Comparison of ENCODE assay signal across 18 mouse cellular contexts in genomic region chr13:97207472-97208111, GRCm38 (mm10). TPM values are rescaled to one million over a fixed set of nuclear protein-coding genes. Genes with fewer than 3 reads are reported as not detected.
DNase-seq lines count a peak whose midpoint lies in the region; ATAC-seq and TF ChIP-seq lines count a peak whose summit lies in the region.
"Had no signal": no experiment of that assay in that cellular context is flagged by ENCODE, and none has a peak within 500 bp of the region (broad histone marks: within the 10 kb centered on the region; RNA-seq: fewer than 3 reads in every experiment).

No protein-coding gene starts in this region.

- WGBS in liver, postnatal 0 days (ENCODE audit: insufficient replicate concordance): 74% methylated on average over 7 of the region's 7 CpGs
- WGBS in liver, embryonic 11.5 days: 79% methylated on average over 7 of the region's 7 CpGs
- 65% methylated on average over 7 of the region's 7 CpGs for WGBS in bone marrow, adult 2 months
- 66% methylated on average over 7 of the region's 7 CpGs for WGBS in lung, postnatal 0 days
- 83% methylated on average over 7 of the region's 7 CpGs for WGBS in forebrain, embryonic 15.5 days

- H3K27ac ChIP-seq in liver, postnatal 0 days (ENCODE audit: low read depth): no peak overlapping the region
- H3K27ac ChIP-seq in liver, embryonic 11.5 days (ENCODE audit: low read depth, low read length): no peak overlapping the region
- H3K27ac ChIP-seq in ES-E14 (ENCODE audit: insufficient read depth, low read depth, low read length, poor library complexity, severe bottlenecking): peak overlapping the region; percentile 67
- H3K27ac ChIP-seq in bone marrow, adult 2 months (ENCODE audit: control insufficient read depth, insufficient read depth, low read depth, low read length, poor library complexity): peak overlapping the region; percentile 20; the same call in 1 of the 2 replicates
- no peak overlapping the region for H3K27ac ChIP-seq in lung, postnatal 0 days (ENCODE audit: low read length)
- H3K27ac ChIP-seq in forebrain, embryonic 15.5 days (replicated peaks): no peak overlapping the region
- H3K27ac ChIP-seq: hindbrain, embryonic 15.5 days; neural tube, embryonic 12.5 days had no signal

- H3K4me3 ChIP-seq in liver, postnatal 0 days (ENCODE audit: low read depth, low read length): no peak overlapping the region
- no peak overlapping the region for H3K4me3 ChIP-seq in liver, embryonic 11.5 days (ENCODE audit: low read depth, low read length)
- peak overlapping the region in 1 of 2 experiments; percentile 37; a peak in 1 of 4 replicates for H3K4me3 ChIP-seq in ES-E14 (ENCODE audit: insufficient read depth in 1 of 2, low read depth in 1 of 2, low read length in 2 of 2, poor library complexity in 1 of 2, severe bottlenecking in 1 of 2)
- no peak overlapping the region for H3K4me3 ChIP-seq in bone marrow, adult 2 months (replicated peaks; ENCODE audit: control insufficient read depth, low read depth, low read length)
- no peak overlapping the region for H3K4me3 ChIP-seq in lung, postnatal 0 days (ENCODE audit: low read depth, low read length)
- H3K4me3 ChIP-seq in forebrain, embryonic 15.5 days: no peak overlapping the region
- H3K4me3 ChIP-seq: hindbrain, embryonic 15.5 days; neural tube, embryonic 12.5 days had no signal

- no peak overlapping the region for H3K9ac ChIP-seq in liver, postnatal 0 days (replicated peaks)
- no peak overlapping the region for H3K9ac ChIP-seq in liver, embryonic 11.5 days (ENCODE audit: low read depth, low read length)
- 0 out of 2 replicates have a peak overlapping the region, but pooled peaks have one; percentile 23 for H3K9ac ChIP-seq in ES-E14 (ENCODE audit: insufficient read depth, low read depth, low read length, poor library complexity, severe bottlenecking)
- H3K9ac ChIP-seq in lung, postnatal 0 days (replicated peaks; ENCODE audit: low read depth): no peak overlapping the region
- no peak overlapping the region for H3K9ac ChIP-seq in forebrain, embryonic 15.5 days (replicated peaks)
- H3K9ac ChIP-seq: hindbrain, embryonic 15.5 days; neural tube, embryonic 12.5 days had no signal

- in situ Hi-C loops in ES-E14 (cut with MboI; ENCODE audit: low sequenced_read_pairs in 2 of 2, unreplicated experiment in 2 of 2): no loop called here

- no peak for TF ChIP-seq POLR2A in bone marrow, adult 2 months (IDR thresholded peaks at IDR 0.05; ENCODE audit: borderline replicate concordance, control insufficient read depth, low read depth, low read length)

- peak overlapping the region; percentile 44 for H3K4me2 ChIP-seq in liver, postnatal 0 days (ENCODE audit: low read depth, low read length)
- no peak overlapping the region for H3K4me2 ChIP-seq in liver, embryonic 11.5 days
- H3K4me2 ChIP-seq in lung, postnatal 0 days (replicated peaks; ENCODE audit: low read depth, low read length): no peak overlapping the region
- no peak overlapping the region for H3K4me2 ChIP-seq in forebrain, embryonic 15.5 days (replicated peaks)
- H3K4me2 ChIP-seq: heart, embryonic 11.5 days; hindbrain, embryonic 15.5 days; neural tube, embryonic 12.5 days had no signal

- no peak for ATAC-seq in liver, postnatal 0 days
- ATAC-seq in liver, embryonic 11.5 days (replicated peaks; ENCODE audit: low FRiP score): no peak
- 0 out of 2 replicates have a peak, but pooled peaks have one; percentile 10 for ATAC-seq in megakaryocyte progenitor cell, adult 5-6 weeks (replicated peaks; ENCODE audit: poor library complexity)
- ATAC-seq in lung, postnatal 0 days: no peak
- ATAC-seq in forebrain, embryonic 15.5 days (replicated peaks): no peak
- ATAC-seq: intestine, postnatal 0 days had no signal

- no peak for TF ChIP-seq CTCF in liver, postnatal 0 days (IDR thresholded peaks at IDR 0.05; ENCODE audit: low read depth)
- TF ChIP-seq CTCF in bone marrow, adult 2 months (IDR thresholded peaks at IDR 0.05; ENCODE audit: control insufficient read depth, insufficient read depth, low read length): no peak
- TF ChIP-seq CTCF in lung, postnatal 0 days (IDR thresholded peaks at IDR 0.05): no peak

- no peak for TF ChIP-seq EP300 in liver, postnatal 0 days (IDR thresholded peaks at IDR 0.05; ENCODE audit: low read depth)
- TF ChIP-seq EP300 in lung, postnatal 0 days (IDR thresholded peaks at IDR 0.05): no peak

- peaks cover 8% of the 10 kb centered on the region for H3K4me1 ChIP-seq in liver, postnatal 0 days (ENCODE audit: insufficient read depth)
- peaks cover 4% of the 10 kb centered on the region; the same call in 1 of the 2 replicates for H3K4me1 ChIP-seq in liver, embryonic 11.5 days (replicated peaks; ENCODE audit: control insufficient read depth, insufficient read depth, low read length)
- peaks cover 4 to 9% of the 10 kb centered on the region in 2 experiments; a peak in 2 of 4 replicates for H3K4me1 ChIP-seq in ES-E14 (ENCODE audit: control insufficient read depth in 2 of 2, insufficient read depth in 2 of 2, low read length in 2 of 2, poor library complexity in 1 of 2)
- H3K4me1 ChIP-seq in bone marrow, adult 2 months (ENCODE audit: control insufficient read depth, insufficient read depth, low read length): peaks cover 1% of the 10 kb centered on the region
- H3K4me1 ChIP-seq in lung, postnatal 0 days (ENCODE audit: insufficient read depth, low read depth, low read length): no peaks in the 10 kb centered on the region
- peaks cover 10% of the 10 kb centered on the region; the same call in 1 of the 2 replicates for H3K4me1 ChIP-seq in forebrain, embryonic 15.5 days
- H3K4me1 ChIP-seq: neural tube, embryonic 12.5 days had no signal

- no peaks in the 10 kb centered on the region for H3K36me3 ChIP-seq in liver, postnatal 0 days (replicated peaks; ENCODE audit: insufficient read depth, low read length)
- no peaks in the 10 kb centered on the region for H3K36me3 ChIP-seq in liver, embryonic 11.5 days (ENCODE audit: control insufficient read depth, insufficient read depth, low read length)
- H3K36me3 ChIP-seq in ES-E14 (ENCODE audit: control insufficient read depth, insufficient read depth, low read length, poor library complexity, severe bottlenecking): no peaks in the 10 kb centered on the region
- no peaks in the 10 kb centered on the region for H3K36me3 ChIP-seq in lung, postnatal 0 days (ENCODE audit: insufficient read depth, low read length)
- no peaks in the 10 kb centered on the region for H3K36me3 ChIP-seq in forebrain, embryonic 15.5 days
- H3K36me3 ChIP-seq: hindbrain, embryonic 15.5 days; neural tube, embryonic 12.5 days had no signal

- no peaks in the 10 kb centered on the region for H3K9me3 ChIP-seq in liver, postnatal 0 days (ENCODE audit: low read length)
- H3K9me3 ChIP-seq in liver, embryonic 11.5 days (ENCODE audit: control insufficient read depth, low read length): no peaks in the 10 kb centered on the region
- no peaks in the 10 kb centered on the region for H3K9me3 ChIP-seq in ES-E14 (ENCODE audit: control insufficient read depth, insufficient read depth, low read depth, low read length)
- H3K9me3 ChIP-seq in lung, postnatal 0 days (ENCODE audit: low read length): no peaks in the 10 kb centered on the region
- no peaks in the 10 kb centered on the region for H3K9me3 ChIP-seq in forebrain, embryonic 15.5 days
- H3K9me3 ChIP-seq: hindbrain, embryonic 15.5 days had no signal

- no peaks in the 10 kb centered on the region for H3K27me3 ChIP-seq in liver, postnatal 0 days (ENCODE audit: insufficient read depth, low read length)
- H3K27me3 ChIP-seq in liver, embryonic 11.5 days (replicated peaks; ENCODE audit: control insufficient read depth, insufficient read depth, low read length): no peaks in the 10 kb centered on the region
- H3K27me3 ChIP-seq in lung, postnatal 0 days (replicated peaks; ENCODE audit: insufficient read depth, low read length): no peaks in the 10 kb centered on the region
- H3K27me3 ChIP-seq in forebrain, embryonic 15.5 days: no peaks in the 10 kb centered on the region
- H3K27me3 ChIP-seq: hindbrain, embryonic 15.5 days; neural tube, embryonic 12.5 days had no signal

- no peak for DNase-seq in liver, postnatal 0 days
- DNase-seq in liver, embryonic 11.5 days (ENCODE audit: low spot score): no peak
- no peak for DNase-seq in ES-E14 (ENCODE audit: low read depth, low spot score)
- no peak for DNase-seq in lung, postnatal 0 days (ENCODE audit: low spot score)
- DNase-seq: adrenal gland, postnatal 36 days; cerebellum, adult 9-11 months; gastrocnemius, postnatal 14 days; heart, postnatal 14 days; kidney, postnatal 25 days; layer of hippocampus, adult 9-11 months; lung, adult 2 months had no signal

TF ChIP-seq in ES-E14, 5 proteins besides CTCF, POLR2A, EP300 and RAD21:
- TF ChIP-seq MAFK (IDR thresholded peaks at IDR 0.05; ENCODE audit: insufficient read depth, low read depth, low read length): no peak
- TF ChIP-seq ZNF384 (IDR thresholded peaks at IDR 0.05; ENCODE audit: low read depth, low read length): no peak
- no peak for TF ChIP-seq HCFC1 (IDR thresholded peaks at IDR 0.05; ENCODE audit: borderline replicate concordance, insufficient read depth, low read length)
- TF ChIP-seq CHD2 (IDR thresholded peaks at IDR 0.05; ENCODE audit: low read depth, low read length): no peak
- no peak for TF ChIP-seq ZC3H11A (IDR thresholded peaks at IDR 0.05; ENCODE audit: borderline replicate concordance, low read depth, low read length)

RNA-seq across cellular contexts. Expression of gene Hexb, which starts 9.4 kb away (rescaled TPM):
- polyA plus RNA-seq in liver, postnatal 0 days (2015; fragmentation: Nextera tagmentation; extraction: Ambion mirVana): 21.2 and 22.0 TPM in 2 replicates
- polyA plus RNA-seq in liver, embryonic 11.5 days (2014; fragmentation: Nextera tagmentation; extraction: Ambion mirVana): 20.6 and 21.8 TPM in 2 replicates
- 82.5 and 144 TPM in 2 replicates for total RNA-seq in ES-E14 (2012; rRNA removed)
- 16.7 and 35.7 TPM in 2 replicates for polyA plus RNA-seq in bone marrow, adult 2 months (2011; ENCODE audit: insufficient read depth, insufficient read length, low replicate concordance, missing spikeins)
- total RNA-seq in megakaryocyte progenitor cell, adult 5-6 weeks (2015): 47.2 and 54.0 TPM in 2 replicates
- total RNA-seq in megakaryocyte progenitor cell, adult 5-6 weeks (2017): 38.6 and 39.3 TPM in 2 replicates
- 23.6 and 26.6 TPM in 2 replicates for polyA plus RNA-seq in lung, postnatal 0 days (2015; fragmentation: Nextera tagmentation; extraction: Ambion mirVana)
- 27.5 and 34.8 TPM in 2 replicates for polyA plus RNA-seq in forebrain, embryonic 15.5 days (2015; fragmentation: Nextera tagmentation; extraction: Ambion mirVana)

RNA-seq across cellular contexts. Expression of gene Enc1, which starts 33.3 kb away (rescaled TPM):
- 1.7 and 2.6 TPM in 2 replicates for polyA plus RNA-seq in liver, postnatal 0 days (2015; fragmentation: Nextera tagmentation; extraction: Ambion mirVana)
- polyA plus RNA-seq in liver, embryonic 11.5 days (2014; fragmentation: Nextera tagmentation; extraction: Ambion mirVana): 1.9 and 2.2 TPM in 2 replicates
- total RNA-seq in ES-E14 (2012; rRNA removed): 63.1 and 73.6 TPM in 2 replicates
- polyA plus RNA-seq in bone marrow, adult 2 months (2011; ENCODE audit: insufficient read depth, insufficient read length, low replicate concordance, missing spikeins): 0.54 and 6.5 TPM in 2 replicates
- total RNA-seq in megakaryocyte progenitor cell, adult 5-6 weeks (2015): 2.5 and 3.1 TPM in 2 replicates
- 2.6 and 4.0 TPM in 2 replicates for total RNA-seq in megakaryocyte progenitor cell, adult 5-6 weeks (2017)
- 2.6 and 4.0 TPM in 2 replicates for polyA plus RNA-seq in lung, postnatal 0 days (2015; fragmentation: Nextera tagmentation; extraction: Ambion mirVana)
- polyA plus RNA-seq in forebrain, embryonic 15.5 days (2015; fragmentation: Nextera tagmentation; extraction: Ambion mirVana): 82.4 and 103 TPM in 2 replicates

Comparison
In these comparisons a context has a peak if more than half of its experiments do, and no peak if none do; other contexts are left out.
1. H3K27ac ChIP-seq: peak in ES-E14 (single experiment) and bone marrow, adult 2 months (single experiment); none in liver, postnatal 0 days (single experiment), liver, embryonic 11.5 days (single experiment), lung, postnatal 0 days (single experiment) and forebrain, embryonic 15.5 days (single experiment).
2. RNA of gene Enc1, which starts 33.3 kb away (polyA plus RNA-seq): 82.4 to 103 TPM in forebrain, embryonic 15.5 days; 0.54 to 6.5 TPM in bone marrow, adult 2 months, 2.6 to 4.0 TPM in lung, postnatal 0 days, 1.9 to 2.2 TPM in liver, embryonic 11.5 days and 1.7 to 2.6 TPM in liver, postnatal 0 days; every median in the first group is over 10 times any median in the second.